Mouse (Mus musculus): ENCODE data around the gene Fanci. TPM values are rescaled to one million over a fixed set of nuclear protein-coding genes. Genes with fewer than 3 reads are reported as not detected.

Fanci gene
- polyA plus RNA-seq, 1 experiment from 2014 or later, result 9.1 TPM

DNA sequence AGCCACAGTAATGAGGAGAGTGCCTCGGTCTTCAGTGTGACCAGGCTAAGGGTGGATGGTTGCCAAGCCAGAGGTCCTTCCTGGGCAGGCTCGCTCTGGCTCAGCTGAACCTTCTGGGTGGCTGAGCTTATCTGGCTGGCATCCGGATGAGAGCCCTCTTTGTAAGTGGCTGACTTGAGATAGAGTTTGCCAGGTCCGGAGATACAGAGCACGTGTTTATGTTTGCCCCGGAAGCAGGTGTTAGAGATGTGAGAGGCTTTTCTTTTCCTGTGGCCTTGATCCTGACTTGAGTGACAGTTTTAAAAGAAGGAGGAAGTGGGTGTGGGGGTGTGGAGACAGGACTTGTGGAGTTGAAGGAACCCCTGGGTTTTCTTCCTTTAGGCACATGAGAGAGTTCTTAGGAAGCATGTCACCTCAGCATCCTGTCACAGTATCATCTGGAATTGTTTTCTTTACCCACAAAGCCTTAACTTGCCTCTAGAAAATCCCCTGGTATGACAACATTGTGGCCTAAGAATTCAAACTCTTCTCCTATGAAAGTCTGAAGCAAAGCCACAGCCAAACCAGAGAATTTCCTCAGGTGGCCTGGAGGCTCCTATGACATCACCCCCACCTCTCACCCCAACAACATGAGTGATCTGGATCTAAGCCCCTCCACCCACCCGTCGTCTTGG lies 28.2 kb upstream of the Fanci start:
- Histone ChIP-seq H3K27ac (peak overlapping the region; percentile 33; the same call in 1 of the 2 replicates), H3K36me3 (peaks cover 41% of the 10 kb centered on the region), H3K9me3 (no peaks in the 10 kb centered on the region), H3K4me1 (0 out of 2 replicates have a peak, but pooled peaks cover 3% of the 10 kb centered on the region), H3K4me3 (no peak overlapping the region), H3K9ac (no peak overlapping the region), H3K27me3 (no peaks in the 10 kb centered on the region), H3K4me2 (no peak overlapping the region)
- 67% methylated on average over 8 of the region's 8 CpGs for WGBS
- ATAC-seq (ENCODE audit: insufficient number of reproducible peaks, insufficient read depth, low FRiP score, low TSS enrichment, low read depth), result no peak

DNA sequence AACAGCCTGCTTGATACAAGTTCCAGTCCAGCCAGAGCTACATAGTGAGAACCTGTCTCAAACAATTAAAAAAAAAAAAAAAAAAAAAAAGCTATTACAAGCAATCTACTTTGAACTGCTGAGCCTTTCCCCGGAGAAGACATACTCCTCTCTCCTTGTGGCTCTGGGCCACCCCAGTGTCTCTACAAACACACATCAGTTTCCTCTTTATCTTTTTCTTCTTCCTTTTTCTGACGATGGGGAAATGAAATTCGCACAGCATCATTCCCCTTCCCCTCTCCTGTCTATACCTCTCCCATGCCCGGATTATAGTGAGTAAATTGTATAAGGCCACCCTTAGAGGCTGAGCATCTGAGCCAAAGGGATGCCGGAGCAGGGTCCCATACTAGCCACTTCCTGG lies 23.1 kb upstream of the Fanci start:
- 86% methylated on average over 5 of the region's 5 CpGs for WGBS
- peaks cover 11% of the 10 kb centered on the region for H3K36me3 ChIP-seq
- H3K27me3 ChIP-seq, result no peaks in the 10 kb centered on the region
- H3K9ac ChIP-seq, result no peak overlapping the region
- no peak overlapping the region for H3K4me2 ChIP-seq
- H3K27ac ChIP-seq, result no peak overlapping the region
- no peaks in the 10 kb centered on the region for H3K4me1 ChIP-seq
- no peak for ATAC-seq (ENCODE audit: insufficient number of reproducible peaks, insufficient read depth, low FRiP score, low TSS enrichment, low read depth)
- no peaks in the 10 kb centered on the region for H3K9me3 ChIP-seq
- H3K4me3 ChIP-seq, result no peak overlapping the region

DNA sequence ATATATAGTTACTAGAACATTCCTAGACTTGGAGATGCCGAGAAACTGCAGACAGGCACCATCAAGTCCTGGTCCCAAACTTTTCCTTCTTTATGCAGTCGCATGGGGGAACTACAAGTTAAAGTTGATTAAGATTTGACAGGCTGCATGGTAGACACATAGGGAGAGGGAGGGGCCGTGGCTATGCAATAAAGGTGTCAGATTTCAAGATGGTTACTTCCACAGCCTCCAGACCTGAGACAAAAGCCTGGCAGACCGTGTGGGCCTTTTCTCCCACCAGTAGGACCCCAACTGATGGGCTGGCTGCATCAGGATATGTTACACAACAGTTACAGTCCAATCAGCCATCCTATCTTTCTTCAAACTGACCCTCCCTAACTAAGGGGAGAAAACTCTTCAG lies 22.3 kb upstream of the Fanci start:
- no peak overlapping the region for H3K9ac ChIP-seq
- no peak overlapping the region for H3K4me3 ChIP-seq
- H3K27me3 ChIP-seq, result no peaks in the 10 kb centered on the region
- ATAC-seq (ENCODE audit: insufficient number of reproducible peaks, insufficient read depth, low FRiP score, low TSS enrichment, low read depth), result no peak
- H3K27ac ChIP-seq, result no peak overlapping the region
- H3K36me3 ChIP-seq, result peaks cover 7% of the 10 kb centered on the region; the same call in 1 of the 2 replicates
- H3K4me1 ChIP-seq, result no peaks in the 10 kb centered on the region
- H3K4me2 ChIP-seq, result no peak overlapping the region
- no peaks in the 10 kb centered on the region for H3K9me3 ChIP-seq
- 37% methylated on average over 4 of the region's 4 CpGs for WGBS

DNA sequence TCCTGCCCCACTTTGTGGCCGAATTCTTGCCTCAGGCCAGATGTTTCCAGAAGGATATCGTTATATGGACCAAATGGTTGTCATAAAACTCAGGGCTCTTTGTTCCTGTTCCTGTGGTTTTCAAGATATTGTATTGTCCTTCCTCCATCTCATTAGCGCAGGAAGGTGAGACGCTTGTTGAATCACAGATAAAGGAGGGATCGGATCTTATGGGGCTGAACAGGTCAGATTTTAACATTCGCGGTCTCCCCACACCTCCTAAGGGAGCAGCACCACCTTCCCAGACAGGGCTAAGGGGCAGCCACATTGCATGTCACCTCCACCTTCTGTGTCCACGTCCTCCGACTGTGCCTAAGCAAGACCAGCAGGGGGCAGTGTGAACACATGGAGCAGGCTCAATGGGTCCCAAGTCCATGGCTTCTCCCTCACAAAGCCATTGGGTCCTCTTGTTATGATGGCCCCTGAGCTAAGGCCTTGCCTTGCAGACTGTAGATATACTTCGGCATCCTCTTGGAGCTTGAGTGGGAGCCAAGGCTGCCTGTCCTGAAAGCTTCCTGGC lies 20.3 kb upstream of the Fanci start:
- ATAC-seq (ENCODE audit: insufficient number of reproducible peaks, insufficient read depth, low FRiP score, low TSS enrichment, low read depth), result no peak
- 41% methylated on average over 10 of the region's 10 CpGs for WGBS
- Histone ChIP-seq H3K27ac (no peak overlapping the region), H3K4me2 (no peak overlapping the region), H3K4me3 (no peak overlapping the region), H3K9me3 (no peaks in the 10 kb centered on the region), H3K36me3 (no peaks in the 10 kb centered on the region), H3K4me1 (no peaks in the 10 kb centered on the region), H3K27me3 (no peaks in the 10 kb centered on the region), H3K9ac (no peak overlapping the region)

DNA sequence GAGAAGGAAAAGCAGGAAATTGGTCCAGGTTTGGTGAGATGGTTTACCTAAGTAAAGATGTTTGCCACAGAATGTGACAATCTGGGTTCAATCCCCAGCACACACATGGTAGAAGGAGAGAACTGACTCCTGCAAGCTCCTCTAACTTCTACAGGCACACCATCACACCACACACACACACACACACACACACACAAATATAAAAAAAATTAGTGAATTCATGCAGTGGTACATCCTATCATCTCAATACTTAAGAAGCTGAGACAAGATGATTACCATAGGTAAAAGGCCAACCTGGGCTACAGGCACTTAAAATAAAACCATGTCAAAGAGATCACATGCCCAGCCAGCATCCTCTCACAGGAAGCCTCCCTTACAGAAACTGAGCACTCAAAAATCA lies 17.7 kb upstream of the Fanci start:
- no peaks in the 10 kb centered on the region for H3K36me3 ChIP-seq
- ATAC-seq (ENCODE audit: insufficient number of reproducible peaks, insufficient read depth, low FRiP score, low TSS enrichment, low read depth), result no peak
- H3K4me2 ChIP-seq, result no peak overlapping the region
- H3K9ac ChIP-seq, result no peak overlapping the region
- no peaks in the 10 kb centered on the region for H3K4me1 ChIP-seq
- no peak overlapping the region for H3K27ac ChIP-seq
- no peak overlapping the region for H3K4me3 ChIP-seq
- H3K27me3 ChIP-seq, result no peaks in the 10 kb centered on the region
- no peaks in the 10 kb centered on the region for H3K9me3 ChIP-seq

DNA sequence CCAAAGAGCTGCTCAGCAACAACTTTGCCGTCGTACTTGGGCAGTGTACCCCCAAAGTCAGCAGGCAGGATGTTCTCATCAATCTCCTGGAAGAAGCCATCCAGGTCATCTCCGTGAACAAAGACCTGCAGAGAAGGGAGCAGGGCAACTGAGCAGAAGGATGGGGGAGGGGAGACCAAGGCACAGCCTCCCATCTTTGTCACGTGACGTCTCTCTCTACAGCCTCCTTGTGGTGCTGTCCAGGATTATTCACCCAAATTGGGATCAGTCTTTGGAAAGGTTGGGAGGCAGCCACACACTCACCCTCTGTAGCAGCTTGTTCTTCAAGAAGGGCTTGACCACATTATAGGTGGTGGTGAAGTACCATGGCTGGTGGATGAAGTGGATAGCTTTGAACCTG lies 16.1 kb upstream of the Fanci start:
- Histone ChIP-seq H3K4me2 (no peak overlapping the region), H3K9me3 (no peaks in the 10 kb centered on the region), H3K4me1 (no peaks in the 10 kb centered on the region), H3K4me3 (no peak overlapping the region), H3K9ac (no peak overlapping the region), H3K36me3 (no peaks in the 10 kb centered on the region), H3K27me3 (no peaks in the 10 kb centered on the region), H3K27ac (no peak overlapping the region)
- WGBS, result 76% methylated on average over 5 of the region's 5 CpGs
- no peak for ATAC-seq (ENCODE audit: insufficient number of reproducible peaks, insufficient read depth, low FRiP score, low TSS enrichment, low read depth)

DNA sequence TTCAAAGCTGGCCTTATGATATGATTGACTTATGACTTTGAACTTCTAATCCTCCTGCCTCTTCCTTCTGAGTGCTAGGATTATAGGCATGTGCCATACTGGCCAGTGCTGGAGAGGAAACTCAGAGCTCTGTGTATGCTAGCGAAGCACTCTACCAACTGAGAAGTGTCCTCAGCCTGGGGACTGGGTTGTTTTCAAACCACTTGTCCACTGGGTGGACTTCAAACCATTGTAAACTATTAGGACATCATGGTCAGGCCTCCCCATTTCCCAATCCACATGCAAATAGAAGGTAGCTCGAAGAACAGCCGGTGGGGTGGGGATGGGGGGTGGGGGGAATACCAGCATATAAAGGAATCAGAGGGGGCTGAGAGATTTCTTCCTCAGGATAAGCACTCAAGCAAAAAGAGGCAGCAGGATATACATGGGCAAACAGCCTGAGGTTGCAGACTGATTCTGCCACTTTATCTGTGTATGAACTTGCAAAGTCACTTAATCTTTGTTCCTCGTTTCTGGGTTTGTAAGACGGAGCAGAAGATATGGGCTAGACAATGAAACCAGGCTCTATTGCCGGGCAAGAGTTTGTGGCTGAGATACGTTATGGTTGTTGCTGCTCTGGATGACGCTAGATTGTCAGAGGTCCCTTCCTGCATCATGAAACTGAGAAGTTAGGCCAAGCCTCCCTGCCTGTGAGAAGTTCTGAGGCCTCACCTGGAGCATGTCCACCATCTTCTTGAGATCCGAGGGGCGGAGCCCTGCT lies 15.0 kb upstream of the Fanci start:
- Histone ChIP-seq H3K36me3 (no peaks in the 10 kb centered on the region), H3K4me2 (no peak overlapping the region), H3K4me3 (no peak overlapping the region), H3K27me3 (no peaks in the 10 kb centered on the region), H3K9me3 (no peaks in the 10 kb centered on the region), H3K9ac (no peak overlapping the region), H3K27ac (no peak overlapping the region), H3K4me1 (no peaks in the 10 kb centered on the region)
- ATAC-seq (ENCODE audit: insufficient number of reproducible peaks, insufficient read depth, low FRiP score, low TSS enrichment, low read depth), result no peak
- WGBS, result 83% methylated on average over 10 of the region's 10 CpGs

DNA sequence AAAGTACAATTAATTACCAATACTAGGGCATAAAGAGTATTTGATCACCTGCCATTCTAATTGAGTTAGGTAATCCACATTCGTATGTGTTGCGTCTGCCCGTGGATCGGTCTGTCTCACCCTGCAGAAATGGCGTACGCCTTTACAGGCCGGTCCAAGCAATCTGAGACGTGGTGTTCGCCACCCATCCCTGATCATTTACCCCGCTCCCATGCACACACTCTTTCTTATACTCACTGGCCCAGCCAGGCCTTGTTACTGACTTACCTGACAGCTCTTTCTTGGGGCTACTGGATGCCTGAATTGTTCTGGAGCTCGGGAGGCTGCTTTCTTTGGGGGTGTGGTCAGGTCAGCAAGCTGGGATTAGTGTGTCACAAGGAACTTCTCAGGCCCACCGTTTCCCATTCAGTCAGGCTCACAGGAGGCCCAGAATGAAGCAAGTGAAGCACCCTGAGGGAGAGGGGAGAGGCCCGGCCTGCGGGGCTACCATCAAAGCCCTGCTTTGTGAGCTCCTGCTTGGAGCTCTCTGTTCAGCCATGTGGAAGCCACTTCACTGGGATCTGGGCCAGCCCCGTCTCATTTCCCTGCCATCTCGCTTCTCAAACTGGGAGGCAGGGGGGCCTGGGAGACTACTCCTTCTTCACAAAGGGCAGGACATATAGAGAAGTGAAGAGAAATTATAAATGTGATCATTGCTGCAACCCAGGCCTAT lies 5.2 kb upstream of the Fanci start, which contains the start of gene Rlbp1:
Gene Rlbp1 (minus strand): TSS at position 627 of the 712 bp plus-strand sequence.
- H3K27me3 ChIP-seq, result no peaks in the 10 kb centered on the region
- H3K4me2 ChIP-seq, result no peak within 1 kb of the TSS
- 0 out of 2 replicates have a peak within 1 kb of the TSS, but pooled peaks have one; percentile 28 for H3K27ac ChIP-seq
- peaks cover 14% of the 10 kb centered on the region; the same call in 1 of the 2 replicates for H3K4me1 ChIP-seq
- no peak within 1 kb of the TSS for H3K4me3 ChIP-seq
- WGBS, result 56% methylated on average over 16 of the region's 16 CpGs
- H3K9ac ChIP-seq, result no peak within 1 kb of the TSS
- no peaks in the 10 kb centered on the region for H3K9me3 ChIP-seq
- H3K36me3 ChIP-seq, result no peaks in the 10 kb centered on the region
- no peak for ATAC-seq (ENCODE audit: insufficient number of reproducible peaks, insufficient read depth, low FRiP score, low TSS enrichment, low read depth)

DNA sequence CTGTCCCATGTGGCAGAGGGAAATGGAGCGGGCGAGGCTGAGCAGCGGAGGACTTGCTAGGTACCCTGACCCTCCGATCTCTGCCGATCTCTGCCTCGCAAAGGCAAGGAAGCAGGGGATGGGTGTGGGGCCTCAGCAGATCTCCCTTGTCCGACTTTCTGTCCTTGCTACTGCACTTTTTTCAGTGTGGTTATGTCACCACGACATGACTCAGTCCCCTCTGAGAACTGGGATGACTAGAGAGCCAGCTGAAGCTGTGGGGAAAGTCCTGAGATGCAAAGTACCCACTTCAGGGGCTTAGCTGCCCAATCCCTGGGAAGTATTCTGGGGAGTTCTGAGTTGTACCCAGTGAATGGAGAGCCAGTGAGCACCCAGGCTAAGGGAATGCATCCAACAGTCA lies 4.6 kb upstream of the Fanci start:
- no peaks in the 10 kb centered on the region for H3K27me3 ChIP-seq
- H3K9ac ChIP-seq, result no peak overlapping the region
- H3K4me1 ChIP-seq, result peaks cover 14% of the 10 kb centered on the region; the same call in 1 of the 2 replicates
- H3K4me3 ChIP-seq, result no peak overlapping the region
- H3K4me2 ChIP-seq, result no peak overlapping the region
- H3K36me3 ChIP-seq, result no peaks in the 10 kb centered on the region
- no peaks in the 10 kb centered on the region for H3K9me3 ChIP-seq
- 0 out of 2 replicates have a peak overlapping the region, but pooled peaks have one; percentile 28 for H3K27ac ChIP-seq
- no peak for ATAC-seq (ENCODE audit: insufficient number of reproducible peaks, insufficient read depth, low FRiP score, low TSS enrichment, low read depth)
- WGBS, result 67% methylated on average over 8 of the region's 8 CpGs

DNA sequence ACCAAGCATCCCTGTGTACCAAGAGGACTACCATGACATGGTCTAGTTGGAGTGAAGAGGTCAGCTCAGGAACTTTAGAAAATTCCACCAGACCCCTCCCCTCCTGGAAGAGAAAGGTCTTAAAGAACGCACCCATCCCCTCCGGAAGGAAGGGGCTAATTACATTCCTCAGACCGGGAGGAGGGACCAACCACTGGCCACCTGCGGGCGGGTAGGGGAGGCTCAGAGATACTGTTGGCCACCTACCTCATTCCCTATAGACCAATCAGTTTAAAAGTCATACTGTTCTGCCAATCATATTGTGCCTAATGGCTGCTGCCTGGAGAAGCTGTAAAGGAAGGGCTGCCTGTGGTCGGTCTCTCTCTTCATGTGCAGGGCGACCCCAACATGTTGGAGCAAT lies 3.7 kb upstream of the Fanci start:
- no peaks in the 10 kb centered on the region for H3K9me3 ChIP-seq

DNA sequence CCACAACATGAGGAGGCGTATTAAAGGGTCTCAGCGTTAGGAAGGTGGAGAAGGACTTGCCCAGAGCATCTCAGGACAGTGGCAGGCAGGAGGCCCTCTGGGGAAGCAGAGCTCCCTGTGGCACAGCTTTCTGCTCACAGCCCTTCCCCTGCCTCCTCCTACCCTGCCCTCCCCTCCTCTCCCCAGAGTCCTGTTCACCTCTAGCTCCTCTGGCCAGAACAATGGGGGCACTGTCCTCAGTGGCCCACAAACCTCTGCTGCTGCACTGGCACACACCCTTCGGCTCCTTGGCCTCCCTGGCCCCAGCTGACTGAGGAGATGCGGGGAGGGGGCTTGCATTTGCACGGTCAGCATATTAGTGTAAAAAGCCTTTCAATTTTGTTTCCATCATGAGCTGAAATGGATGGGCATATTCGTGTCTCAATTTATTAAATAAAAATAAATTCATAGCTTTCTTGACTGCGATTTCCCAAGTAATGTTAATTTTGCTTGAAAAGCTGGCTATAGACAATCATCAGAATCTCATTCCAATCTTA lies 3.0 kb upstream of the Fanci start:
- no peaks in the 10 kb centered on the region for H3K36me3 ChIP-seq
- no peak overlapping the region for H3K4me2 ChIP-seq
- H3K4me3 ChIP-seq, result no peak overlapping the region
- peaks cover 18% of the 10 kb centered on the region; the same call in 1 of the 2 replicates for H3K4me1 ChIP-seq
- 47% methylated on average over 7 of the region's 7 CpGs for WGBS
- peak; percentile 48; the same call in 1 of the 2 replicates for ATAC-seq (ENCODE audit: insufficient number of reproducible peaks, insufficient read depth, low FRiP score, low TSS enrichment, low read depth)
- H3K27me3 ChIP-seq, result no peaks in the 10 kb centered on the region
- H3K9me3 ChIP-seq, result no peaks in the 10 kb centered on the region
- 0 out of 2 replicates have a peak overlapping the region, but pooled peaks have one; percentile 33 for H3K27ac ChIP-seq
- H3K9ac ChIP-seq, result no peak overlapping the region

More for the DNA sequence above, 3.7 kb upstream of the Fanci start:
- no peaks in the 10 kb centered on the region for H3K36me3 ChIP-seq
- H3K4me1 ChIP-seq, result peaks cover 17% of the 10 kb centered on the region; the same call in 1 of the 2 replicates
- no peak overlapping the region for H3K4me2 ChIP-seq
- ATAC-seq (ENCODE audit: insufficient number of reproducible peaks, insufficient read depth, low FRiP score, low TSS enrichment, low read depth), result no peak
- 30% methylated on average over 7 of the region's 7 CpGs for WGBS
- no peak overlapping the region for H3K9ac ChIP-seq
- H3K4me3 ChIP-seq, result no peak overlapping the region
- no peak overlapping the region for H3K27ac ChIP-seq
- no peaks in the 10 kb centered on the region for H3K27me3 ChIP-seq

Measured in embryonic facial prominence, embryonic 13.5 days (tissue).